Mouse (Mus musculus) liver, embryonic 14.5 days (tissue): ENCODE measurements around the gene Calcoco1.

Source experiments
- CTCF ChIP-seq: IDR thresholded peaks from 2 replicates; pipeline ENCODE4 v1.5.1; 2016; ENCODE audit warnings: antibody characterized with exemption, low read depth, control low read depth
- EP300 ChIP-seq: IDR thresholded peaks from 2 replicates; pipeline ENCODE4 v1.6.1; 2016; ENCODE audit warnings: antibody characterized with exemption, low read depth

DNA sequence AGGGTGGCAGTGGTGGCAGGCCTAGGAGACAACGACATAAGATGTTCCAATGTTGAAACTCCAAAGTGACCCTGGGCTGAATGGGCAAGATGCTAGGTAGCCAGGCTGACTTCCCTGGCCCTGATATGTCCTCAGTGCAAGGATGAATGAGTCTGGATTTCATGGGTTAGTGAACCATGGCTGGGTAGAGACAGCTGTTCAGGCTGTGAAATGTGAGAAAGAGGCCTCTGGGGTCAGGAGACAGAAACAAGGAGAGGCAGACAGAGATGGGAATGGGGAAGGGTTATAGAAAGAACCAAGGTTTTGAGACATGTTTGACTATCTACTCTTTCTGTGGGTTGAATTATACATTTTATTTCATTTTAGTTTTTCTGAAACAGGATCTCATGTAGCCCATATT lies 27.1 kb upstream of the Calcoco1 start:
- TF ChIP-seq CTCF (no peak), EP300 (no peak)
